Comparison of ENCODE assay signal across 18 mouse cellular contexts in the genomic region with DNA sequence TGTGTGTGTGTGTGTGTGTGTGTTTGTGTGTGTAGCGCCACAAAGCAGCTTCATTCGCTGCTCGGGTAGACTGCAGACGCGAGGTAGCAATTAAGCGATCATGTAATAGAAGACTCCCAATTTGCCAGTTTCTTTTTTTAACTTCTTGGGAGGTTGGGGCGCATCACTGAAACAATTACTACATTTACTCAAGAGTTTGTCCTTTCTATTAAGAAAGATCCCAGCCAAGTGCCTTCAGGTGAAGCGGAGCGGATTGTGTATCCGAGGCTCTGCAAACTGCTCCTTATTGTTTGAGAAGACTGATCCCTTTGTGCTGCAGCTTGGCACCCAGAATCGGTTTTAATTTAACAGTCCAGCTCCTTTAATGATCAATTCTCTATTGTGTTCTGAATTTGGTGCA.
A peak's percentile ranks its signal among the peaks of the same experiment; 100 is the strongest.
DNase-seq lines count a peak whose midpoint lies in the region; ATAC-seq and TF ChIP-seq lines count a peak whose summit lies in the region.
"Had no signal": no experiment of that assay in that cellular context is flagged by ENCODE, and none has a peak within 500 bp of the region (broad histone marks: within the 10 kb centered on the region; RNA-seq: fewer than 3 reads in every experiment).

No protein-coding gene starts in this region.

- H3K9me3 ChIP-seq in liver, postnatal 0 days (ENCODE audit: low read length), result no peaks in the 10 kb centered on the region
- no peaks in the 10 kb centered on the region for H3K9me3 ChIP-seq in forebrain, embryonic 13.5 days (replicated peaks)
- H3K9me3 ChIP-seq: heart, embryonic 15.5 days; liver, embryonic 15.5 days; midbrain, embryonic 13.5 days; neural tube, embryonic 13.5 days had no signal

- 87% methylated on average over 11 of the region's 11 CpGs for WGBS in liver, postnatal 0 days (ENCODE audit: insufficient replicate concordance)
- WGBS in forebrain, embryonic 13.5 days, result 10% methylated on average over 10 of the region's 11 CpGs

- H3K9ac ChIP-seq in liver, postnatal 0 days (replicated peaks), result no peak overlapping the region
- H3K9ac ChIP-seq in forebrain, embryonic 13.5 days, result no peak overlapping the region
- H3K9ac ChIP-seq: heart, embryonic 15.5 days; liver, embryonic 15.5 days; midbrain, embryonic 13.5 days; neural tube, embryonic 13.5 days had no signal

- no peak overlapping the region for H3K4me2 ChIP-seq in liver, postnatal 0 days (ENCODE audit: low read depth, low read length)
- no peak overlapping the region; the same call in 1 of the 2 replicates for H3K4me2 ChIP-seq in forebrain, embryonic 13.5 days
- H3K4me2 ChIP-seq: heart, embryonic 15.5 days; liver, embryonic 15.5 days; midbrain, embryonic 13.5 days; neural tube, embryonic 13.5 days had no signal

- peak overlapping the region; percentile 71; the same call in 1 of the 2 replicates for H3K27ac ChIP-seq in liver, postnatal 0 days (ENCODE audit: low read depth)
- H3K27ac ChIP-seq in forebrain, embryonic 13.5 days, result no peak overlapping the region
- H3K27ac ChIP-seq: heart, embryonic 15.5 days; kidney, postnatal 0 days; midbrain, embryonic 13.5 days; neural tube, embryonic 13.5 days had no signal

- H3K36me3 ChIP-seq in liver, postnatal 0 days (replicated peaks; ENCODE audit: insufficient read depth, low read length), result no peaks in the 10 kb centered on the region
- no peaks in the 10 kb centered on the region for H3K36me3 ChIP-seq in forebrain, embryonic 13.5 days (ENCODE audit: poor library complexity, severe bottlenecking)
- H3K36me3 ChIP-seq: heart, embryonic 15.5 days; liver, embryonic 15.5 days; midbrain, embryonic 13.5 days; neural tube, embryonic 13.5 days had no signal

- ATAC-seq in liver, postnatal 0 days, result no peak
- ATAC-seq in forebrain, embryonic 13.5 days, result peak; percentile 48; the same call in 1 of the 2 replicates
- ATAC-seq: midbrain, embryonic 13.5 days had no signal

- no peak for TF ChIP-seq CTCF in liver, postnatal 0 days (IDR thresholded peaks at IDR 0.05; ENCODE audit: low read depth)

- no peak overlapping the region for H3K4me3 ChIP-seq in liver, postnatal 0 days (ENCODE audit: low read depth, low read length)
- no peak overlapping the region for H3K4me3 ChIP-seq in forebrain, embryonic 13.5 days
- H3K4me3 ChIP-seq: heart, embryonic 15.5 days; liver, embryonic 15.5 days; midbrain, embryonic 13.5 days; neural tube, embryonic 13.5 days had no signal

- TF ChIP-seq EP300 in liver, postnatal 0 days (IDR thresholded peaks at IDR 0.05; ENCODE audit: low read depth), result no peak

- H3K4me1 ChIP-seq in liver, postnatal 0 days (ENCODE audit: insufficient read depth), result peaks cover 28% of the 10 kb centered on the region
- peaks cover 40% of the 10 kb centered on the region for H3K4me1 ChIP-seq in forebrain, embryonic 13.5 days

- DNase-seq in embryo, embryonic 10.5 days (ENCODE audit: low spot score), result peak; percentile 31
- no peak for DNase-seq in embryo, embryonic 9.5 days (ENCODE audit: extremely low spot score)
- no peak for DNase-seq in liver, postnatal 0 days
- no peak for DNase-seq in liver
- peak; percentile 66 for DNase-seq in brain, adult 2 months (ENCODE audit: low read depth, low spot score)
- DNase-seq in left cerebral cortex, adult 8-10 months (ENCODE audit: low spot score in 2 of 2), result no peak
- no peak for DNase-seq in left cerebral cortex, adult 11 months (ENCODE audit: low spot score)
- DNase-seq: cerebellum, adult 8-10 months; layer of hippocampus, adult 9-11 months; right cerebral cortex, adult 18-20 months; thymus, adult 18-20 months had no signal

- H3K27me3 ChIP-seq in liver, postnatal 0 days (ENCODE audit: insufficient read depth, low read length), result no peaks in the 10 kb centered on the region
- peaks cover 16% of the 10 kb centered on the region for H3K27me3 ChIP-seq in forebrain, embryonic 13.5 days
- H3K27me3 ChIP-seq: CH12.LX; heart, embryonic 15.5 days; liver, embryonic 15.5 days; midbrain, embryonic 13.5 days had no signal

Comparison
In these comparisons a context has a peak if more than half of its experiments do, and no peak if none do; other contexts are left out.
1. DNase-seq: peak in embryo, embryonic 10.5 days (single experiment) and brain, adult 2 months (single experiment); none in embryo, embryonic 9.5 days (single experiment), liver, postnatal 0 days (single experiment), liver (single experiment), left cerebral cortex, adult 8-10 months (0 of 2) and left cerebral cortex, adult 11 months (single experiment).